Mouse (Mus musculus): ENCODE data around the gene Xrcc2.

Xrcc2 gene

DNA sequence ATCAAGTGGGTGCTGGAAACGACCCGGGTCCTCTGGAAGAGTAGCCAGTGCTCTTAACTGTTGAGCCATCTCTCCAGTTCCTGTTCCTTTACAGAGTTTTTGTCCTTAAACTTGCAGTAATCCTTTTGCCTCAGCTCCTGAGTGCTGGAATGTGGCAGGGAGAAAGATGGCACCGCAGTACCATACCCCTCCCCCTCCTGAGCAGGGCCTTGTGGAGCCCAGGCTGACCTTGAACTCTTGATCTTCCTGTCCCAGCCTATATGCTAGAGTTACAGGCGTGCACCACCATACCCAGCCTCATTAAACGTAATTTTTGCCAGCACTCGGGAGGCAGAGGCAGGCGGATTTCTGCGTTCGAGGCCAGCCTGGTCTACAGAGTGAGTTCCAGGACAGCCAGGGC lies 38.9 kb downstream of the Xrcc2 start:
- DNase-seq = no peak

DNA sequence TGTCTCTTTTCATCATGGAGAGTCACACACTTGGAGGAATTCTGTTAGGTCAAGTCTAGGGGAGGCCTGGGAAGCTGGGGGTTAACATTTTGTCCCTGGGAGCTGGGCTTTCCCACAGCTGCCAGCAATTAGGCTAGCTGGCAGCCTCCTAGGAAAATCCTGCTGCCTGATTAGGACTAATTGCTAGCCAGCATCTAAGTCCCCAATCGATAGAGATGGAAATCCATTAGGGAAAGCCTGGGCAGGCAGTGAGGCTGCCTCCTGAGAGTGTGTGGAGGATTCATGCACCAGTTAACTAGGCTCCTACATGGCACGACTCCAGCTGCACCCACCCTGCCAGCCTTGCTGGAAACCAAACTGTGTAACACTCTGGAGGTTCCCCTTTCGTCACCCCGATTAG lies 39.5 kb downstream of the Xrcc2 start:
- no peak for DNase-seq

DNA sequence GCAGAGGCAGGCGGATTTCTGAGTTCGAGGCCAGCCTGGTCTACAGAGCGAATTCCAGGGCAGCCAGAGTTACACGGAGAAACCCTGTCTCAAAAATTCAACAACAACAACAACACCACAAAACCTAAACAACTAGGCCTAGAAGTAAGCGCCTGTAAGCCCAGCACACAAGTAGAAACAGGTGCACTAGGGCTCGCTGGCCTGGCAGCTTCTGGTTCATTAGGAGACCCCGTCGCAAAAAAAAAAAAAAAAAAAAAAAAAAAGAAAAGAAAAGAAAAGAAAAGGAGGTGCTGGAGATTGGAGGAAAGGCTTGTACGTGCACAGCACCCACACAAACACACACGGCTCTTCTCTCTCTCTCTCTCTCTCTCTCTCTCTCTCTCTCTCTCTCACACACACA lies 40.1 kb downstream of the Xrcc2 start:
- DNase-seq = no peak

DNA sequence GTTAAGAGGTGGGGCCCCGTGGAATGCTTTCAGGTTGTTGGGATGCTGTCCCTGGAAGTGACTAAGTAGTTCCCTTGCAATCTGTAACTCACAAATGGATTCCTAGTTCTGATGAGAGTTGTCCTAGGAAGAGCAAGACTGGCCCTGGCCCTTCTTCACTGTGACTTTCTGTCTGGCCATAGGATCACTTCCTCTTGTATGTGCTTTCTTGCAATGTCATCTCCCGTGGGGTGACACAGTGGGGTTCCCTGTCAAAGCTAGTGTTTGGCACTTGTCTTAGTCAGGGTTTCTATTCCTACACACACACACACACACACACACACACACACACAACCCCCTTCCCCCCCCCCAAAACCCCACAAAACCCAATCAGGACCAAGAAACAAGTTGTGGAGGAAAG lies 42.5 kb downstream of the Xrcc2 start:
- no peak for DNase-seq

DNA sequence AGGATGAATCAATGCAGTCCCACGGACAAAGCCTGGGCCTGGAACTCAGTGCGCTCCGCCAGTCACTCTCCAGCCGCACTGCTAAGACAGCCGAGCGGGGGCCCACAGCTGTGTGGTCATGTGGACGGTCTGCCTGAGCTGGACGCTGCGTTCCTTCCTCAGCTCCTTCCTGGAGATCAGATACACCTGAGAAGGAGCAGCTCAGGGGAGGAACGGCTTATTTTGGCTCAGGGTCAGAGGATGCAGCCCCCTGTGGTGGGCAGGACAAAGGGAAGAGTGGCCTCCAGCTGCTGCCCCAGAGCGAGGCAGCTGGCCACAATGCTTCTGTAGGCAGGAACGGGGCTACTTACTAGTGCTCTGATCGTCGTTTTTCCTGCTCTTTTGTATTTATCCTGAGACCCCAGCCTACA lies 51.0 kb downstream of the Xrcc2 start:
- DNase-seq = no peak

DNA sequence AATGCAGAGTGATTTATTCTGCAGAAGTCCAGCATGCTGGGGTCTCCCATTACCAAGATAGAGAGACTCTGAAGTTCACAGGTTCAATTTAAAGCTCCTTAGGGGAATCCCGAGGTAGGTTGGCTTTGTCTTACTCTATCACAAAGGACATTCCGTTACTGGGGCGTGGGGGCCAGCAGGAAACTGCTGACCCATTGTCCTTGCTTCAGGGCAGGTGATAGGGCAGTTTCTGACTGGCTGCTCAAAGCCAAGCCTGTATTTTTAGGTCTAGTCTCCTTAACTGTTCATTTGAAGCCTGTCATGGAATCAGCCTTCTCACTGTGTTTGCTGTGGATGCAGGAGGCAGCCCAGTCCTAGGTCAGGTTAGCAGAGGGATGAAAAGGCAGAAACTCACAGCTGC lies 52.2 kb downstream of the Xrcc2 start:
- no peak for DNase-seq

DNA sequence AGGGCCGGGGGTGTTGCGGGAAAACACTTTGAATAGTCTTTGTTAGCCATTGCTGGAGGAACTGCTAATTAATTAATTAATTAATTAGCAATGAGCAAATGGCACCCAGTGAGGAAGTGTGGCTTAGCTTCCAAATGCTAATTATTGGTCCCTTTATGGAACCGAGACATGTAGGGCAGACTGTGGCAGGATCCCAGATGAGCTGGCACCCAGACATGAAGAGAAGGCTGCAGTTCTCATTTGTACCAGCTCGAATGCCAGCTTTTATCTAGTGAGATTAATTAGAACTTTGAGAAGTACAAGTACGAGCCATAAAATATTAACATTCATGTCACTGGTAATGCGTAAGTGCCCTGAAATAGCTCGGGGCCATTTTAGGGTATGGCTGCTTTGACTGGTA lies 53.2 kb downstream of the Xrcc2 start:
- DNase-seq = no peak

DNA sequence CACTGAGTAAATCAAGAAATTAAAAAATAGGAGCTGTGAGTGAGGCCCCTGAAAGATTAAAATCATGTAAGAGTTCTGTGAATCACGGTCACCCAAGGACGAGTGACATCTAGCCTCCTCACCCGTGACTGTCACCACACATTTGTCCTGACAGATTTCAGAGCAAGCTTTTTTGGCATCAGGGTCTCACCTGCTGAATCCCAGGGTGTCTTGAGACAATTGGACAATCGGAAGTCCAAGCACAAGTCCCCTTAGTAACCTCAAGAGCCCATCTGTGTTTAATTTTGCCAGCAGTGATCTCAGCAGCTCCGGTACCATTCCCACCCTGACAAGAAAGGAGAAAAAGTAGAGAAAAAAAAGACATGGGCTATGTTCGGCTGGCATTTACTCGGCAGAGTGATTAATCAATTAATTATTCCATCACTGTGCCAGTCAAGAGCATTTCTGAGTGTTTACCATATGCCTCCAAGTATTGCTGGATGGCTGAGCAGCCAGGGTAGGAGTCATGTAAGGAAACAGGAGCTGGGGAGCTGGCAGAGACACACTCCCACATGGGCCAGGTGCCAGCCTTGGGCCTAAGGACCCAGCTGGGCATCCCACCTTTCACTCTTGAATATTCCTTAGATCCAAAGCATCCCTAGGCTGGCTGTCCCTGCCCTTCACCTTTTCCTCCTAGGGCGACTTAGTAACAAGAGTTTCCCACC lies 59.8 kb downstream of the Xrcc2 start:
- DNase-seq = no peak

DNA sequence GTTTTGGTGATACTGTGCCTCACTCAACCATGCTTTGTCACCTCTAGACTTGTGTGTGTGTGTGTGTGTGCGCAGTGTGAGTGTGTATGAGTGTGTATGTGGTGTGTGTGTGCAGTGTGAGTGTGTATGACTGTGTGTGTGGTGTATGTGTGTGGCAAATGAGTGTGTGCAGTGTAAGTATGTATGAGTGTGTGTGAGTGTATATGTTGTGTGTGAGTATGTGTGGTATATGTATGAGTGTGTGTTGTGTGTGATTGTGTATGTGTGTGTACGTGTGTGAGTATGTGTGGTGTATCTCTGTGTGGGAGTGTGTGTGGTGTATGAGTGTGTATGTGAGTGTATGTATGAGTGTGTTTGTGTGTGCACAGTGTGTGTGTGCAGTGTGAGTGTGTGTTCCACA lies 61.1 kb downstream of the Xrcc2 start:
- DNase-seq = no peak

DNA sequence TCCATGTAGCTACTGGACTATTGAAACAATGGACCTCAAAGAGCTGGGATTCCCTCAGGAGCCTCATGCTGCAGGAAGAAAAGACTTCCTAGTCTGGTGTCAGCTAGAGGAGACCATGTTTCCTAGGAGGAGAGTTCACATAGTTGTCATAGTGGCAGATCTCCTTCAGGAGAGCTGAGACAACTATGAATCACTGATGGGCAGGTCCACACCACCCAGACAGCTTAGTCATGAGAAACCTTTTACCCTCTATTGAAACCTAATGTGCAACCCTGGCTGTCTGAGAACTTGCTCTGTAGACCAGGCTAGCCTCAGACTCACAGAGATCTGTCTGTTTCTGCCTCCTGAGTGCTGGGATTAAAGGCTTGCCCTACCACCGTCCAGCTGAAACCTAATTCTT lies 62.9 kb downstream of the Xrcc2 start:
- no peak for DNase-seq

All from lung, postnatal 14 days (tissue).